Mouse (Mus musculus) hindbrain, embryonic 11.5 days (tissue): Measurements from ENCODE around the gene Avpi1. TPM values are rescaled to one million over a fixed set of nuclear protein-coding genes. Genes with fewer than 3 reads are reported as not detected.

Source experiments
- ATAC-seq: fragments of 200-750 bp; cut with Nextera tagmentation; 2 replicates; pipeline ENCODE4 v1.8.0; 2017; ENCODE audit warnings: mild to moderate bottlenecking, moderate TSS enrichment, moderate library complexity; ENCODE audit not compliant: low FRiP score
- DNase-seq: peaks from one replicate; pipeline ENCODE4 v3.0.0-alpha.2; 2015; ENCODE audit warnings: low spot score
- H3K27ac ChIP-seq: fragments of 300-500 bp; sonication (generic); 2 replicates; pipeline ENCODE4 v1.5.1; 2014; ENCODE audit warnings: mild to moderate bottlenecking, low read depth, low read length
- H3K27me3 ChIP-seq: fragments of 300-500 bp; sonication (generic); 2 replicates; pipeline ENCODE4 v1.6.1; 2014; ENCODE audit warnings: mild to moderate bottlenecking, low read length, moderate library complexity, mixed read lengths; ENCODE audit not compliant: control insufficient read depth, insufficient read depth
- H3K36me3 ChIP-seq: fragments of 300-500 bp; sonication (generic); 2 replicates; pipeline ENCODE4 v1.6.1; 2014; ENCODE audit warnings: mild to moderate bottlenecking, low read length, moderate library complexity, mixed read lengths; ENCODE audit not compliant: control insufficient read depth, insufficient read depth
- H3K4me1 ChIP-seq: fragments of 300-500 bp; sonication (generic); replicated peaks from 2 replicates; pipeline ENCODE4 v1.6.1; 2014; ENCODE audit warnings: low read length, mixed read lengths; ENCODE audit not compliant: control insufficient read depth, insufficient read depth
- H3K4me2 ChIP-seq: fragments of 300-500 bp; sonication (generic); replicated peaks from 2 replicates; pipeline ENCODE4 v1.6.1; 2014; ENCODE audit warnings: mild to moderate bottlenecking, low read depth, low read length
- H3K4me3 ChIP-seq: fragments of 300-500 bp; sonication (generic); 2 replicates; pipeline ENCODE4 v1.5.1; 2014; ENCODE audit warnings: low read depth, low read length
- H3K9ac ChIP-seq: fragments of 300-500 bp; sonication (generic); 2 replicates; pipeline ENCODE4 v1.6.1; 2014; ENCODE audit warnings: low read depth, low read length
- H3K9me3 ChIP-seq: fragments of 300-500 bp; sonication (generic); 2 replicates; pipeline ENCODE4 v1.6.1; 2016; ENCODE audit warnings: low read length; ENCODE audit not compliant: control insufficient read depth
- WGBS: fragments of 180-500 bp; shearing (Covaris S2); extraction: QIAGEN DNeasy Blood & Tissue Kit; methylation state at CpG from one replicate; pipeline ENCODE4 v1.1.7; 2014; 5-methylcytosine and 5-hydroxymethylcytosine counted together
- polyA plus RNA-seq: library from polyadenylated mRNA; unstranded; fragments of >200 nt; fragmentation: Nextera tagmentation; extraction: Ambion mirVana; gene quantifications from 2 replicates; pipeline ENCODE4 v1.2.1, GENCODE M21; 2014

Avpi1 gene
- polyA plus RNA-seq, 1 experiment from 2014 or later: 14.1 TPM

DNA sequence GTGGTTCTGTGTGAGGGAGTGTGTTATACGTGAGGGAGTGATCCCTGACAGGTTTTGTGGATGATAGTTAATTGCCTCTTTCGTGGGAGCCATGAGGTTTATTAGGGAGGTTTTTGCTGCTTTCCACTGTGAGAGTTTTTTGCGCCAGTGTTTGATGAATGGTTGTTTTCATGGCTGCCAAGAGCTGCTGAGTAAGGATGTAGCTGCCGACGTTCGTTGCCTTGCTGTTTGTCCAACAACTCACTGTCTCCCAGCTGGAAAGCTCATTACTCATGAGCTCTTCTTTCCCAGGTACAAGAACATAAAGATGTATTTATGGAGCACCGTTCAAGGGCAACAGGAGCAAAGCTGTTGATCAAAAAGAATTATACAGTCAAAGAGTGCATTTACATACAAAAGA lies 35.3 kb upstream of the Avpi1 start:
- Histone ChIP-seq H3K27ac (no peak overlapping the region), H3K36me3 (no peaks in the 10 kb centered on the region), H3K4me2 (no peak overlapping the region), H3K9me3 (no peaks in the 10 kb centered on the region), H3K4me1 (no peaks in the 10 kb centered on the region; the same call in 1 of the 2 replicates), H3K4me3 (no peak overlapping the region), H3K9ac (no peak overlapping the region), H3K27me3 (0 out of 2 replicates have a peak, but pooled peaks cover 5% of the 10 kb centered on the region)
- WGBS: 46% methylated on average over 7 of the region's 7 CpGs
- DNase-seq (no peak), ATAC-seq (no peak)

DNA sequence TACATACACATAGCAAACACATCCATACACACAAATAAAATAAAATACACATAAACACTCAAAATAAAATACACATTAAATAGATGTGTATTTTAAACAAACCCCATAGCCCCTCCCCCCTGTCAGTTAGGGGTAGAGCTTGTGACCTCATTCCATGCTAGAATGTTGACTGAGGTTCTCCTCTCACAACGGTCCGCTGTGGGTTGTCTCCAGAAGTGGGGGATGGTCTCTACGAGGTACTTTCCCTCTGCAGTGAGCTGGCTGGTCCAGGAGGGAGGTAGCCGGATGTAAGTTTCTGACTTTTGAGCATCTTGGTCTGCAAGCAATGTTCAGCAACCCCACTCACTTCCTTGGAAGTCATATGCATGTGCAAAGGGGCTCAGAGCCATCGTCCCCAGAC lies 34.9 kb upstream of the Avpi1 start, which contains the start of gene Zfyve27:
Zfyve27 (plus strand) TSS at position 188 of the 400 bp plus-strand sequence.
- Histone ChIP-seq H3K4me2 (no peak within 1 kb of the TSS), H3K9ac (no peak within 1 kb of the TSS), H3K9me3 (no peaks in the 10 kb centered on the region), H3K4me1 (no peaks in the 10 kb centered on the region; the same call in 1 of the 2 replicates), H3K27me3 (0 out of 2 replicates have a peak, but pooled peaks cover under 1% of the 10 kb centered on the region), H3K36me3 (no peaks in the 10 kb centered on the region), H3K4me3 (no peak within 1 kb of the TSS), H3K27ac (no peak within 1 kb of the TSS)
- WGBS: 71% methylated on average over 5 of the region's 5 CpGs
- DNase-seq (no peak), ATAC-seq (no peak)

- H3K36me3 ChIP-seq: no peaks in the 10 kb centered on the region
- 50% methylated on average over 13 of the region's 13 CpGs for WGBS
- no peak; the same call in 1 of the 2 replicates for ATAC-seq
- H3K27ac ChIP-seq: peak overlapping the region; percentile 43; the same call in 1 of the 2 replicates
- no peaks in the 10 kb centered on the region for H3K27me3 ChIP-seq
- peak; percentile 14 for DNase-seq
- H3K4me2 ChIP-seq: no peak overlapping the region
- H3K9ac ChIP-seq: no peak overlapping the region
- no peaks in the 10 kb centered on the region for H3K4me1 ChIP-seq
- no peaks in the 10 kb centered on the region for H3K9me3 ChIP-seq
- H3K4me3 ChIP-seq: no peak overlapping the region
Measured at GRCm38 (mm10) chr19:42158246-42159017, 29.6 kb upstream of the Avpi1 start.

DNA sequence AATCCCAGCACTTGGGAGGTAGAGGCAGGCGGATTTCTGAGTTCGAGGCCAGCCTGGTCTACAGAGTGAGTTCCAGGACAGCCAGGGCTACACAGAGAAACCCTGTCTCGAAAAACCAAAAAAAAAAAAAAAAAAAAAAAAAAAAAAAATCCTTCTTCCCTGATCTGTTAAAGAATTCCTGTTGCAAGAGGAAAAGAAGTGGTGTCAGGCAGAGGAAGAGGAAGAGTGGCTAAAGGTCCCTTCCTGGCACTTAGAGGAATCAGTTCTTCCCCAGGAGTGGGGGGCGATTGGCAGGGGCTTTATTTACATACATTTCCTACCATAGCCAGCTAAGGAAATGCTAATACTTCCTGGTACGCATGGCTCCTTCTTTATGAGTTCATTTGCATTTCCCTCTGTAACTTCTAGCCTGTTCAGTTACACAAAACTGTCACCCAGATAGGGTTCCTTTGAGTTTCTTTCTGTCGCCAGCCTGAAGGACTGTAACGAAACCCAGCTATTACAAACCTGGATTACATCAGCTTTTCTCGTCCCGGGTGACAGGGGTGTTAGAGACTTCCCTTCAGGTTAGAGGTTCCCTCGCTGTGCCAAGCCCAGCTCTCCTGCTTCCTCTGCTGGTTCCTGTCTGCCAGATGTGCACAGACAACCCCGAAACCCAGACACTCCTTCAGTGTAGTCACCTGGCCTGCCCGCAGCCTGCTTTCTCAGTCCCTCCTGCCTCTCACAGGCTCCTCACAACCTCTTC lies 28.8 kb upstream of the Avpi1 start:
- WGBS: 70% methylated on average over 11 of the region's 12 CpGs
- ATAC-seq: no peak
- Histone ChIP-seq H3K9me3 (no peaks in the 10 kb centered on the region), H3K4me2 (no peak overlapping the region), H3K36me3 (no peaks in the 10 kb centered on the region), H3K4me3 (no peak overlapping the region), H3K27me3 (no peaks in the 10 kb centered on the region), H3K9ac (no peak overlapping the region), H3K27ac (peak overlapping the region; percentile 43; the same call in 1 of the 2 replicates), H3K4me1 (no peaks in the 10 kb centered on the region)
- DNase-seq: no peak

GRCm38 (mm10) chr19:42151990-42152389 lies 23.1 kb upstream of the Avpi1 start:
- peak; percentile 32; the same call in 1 of the 2 replicates for ATAC-seq

GRCm38 (mm10) chr19:42148569-42148860 lies 19.7 kb upstream of the Avpi1 start:
- ATAC-seq (no peak; the same call in 1 of the 2 replicates), DNase-seq (no peak)
- WGBS: 19% methylated on average over 7 of the region's 7 CpGs
- Histone ChIP-seq H3K9ac (peak overlapping the region; percentile 73), H3K4me1 (peaks cover 3% of the 10 kb centered on the region; the same call in 1 of the 2 replicates), H3K36me3 (no peaks in the 10 kb centered on the region), H3K4me3 (peak overlapping the region; percentile 55), H3K4me2 (peak overlapping the region; percentile 81), H3K27me3 (peaks cover 13% of the 10 kb centered on the region), H3K9me3 (no peaks in the 10 kb centered on the region), H3K27ac (no peak overlapping the region)

More at GRCm38 (mm10) chr19:42151990-42152389, 23.1 kb upstream of the Avpi1 start:
- peaks cover 8% of the 10 kb centered on the region for H3K27me3 ChIP-seq
- 4% methylated on average over 6 of the region's 6 CpGs for WGBS
- no peak overlapping the region for H3K27ac ChIP-seq
- peaks cover 3% of the 10 kb centered on the region; the same call in 1 of the 2 replicates for H3K4me1 ChIP-seq
- H3K4me3 ChIP-seq: no peak overlapping the region
- H3K4me2 ChIP-seq: no peak overlapping the region
- no peaks in the 10 kb centered on the region for H3K9me3 ChIP-seq
- no peak overlapping the region for H3K9ac ChIP-seq
- DNase-seq: peak; percentile 92
- H3K36me3 ChIP-seq: no peaks in the 10 kb centered on the region

- DNase-seq (peak; percentile 70), ATAC-seq (peak; percentile 41)
- H3K4me2 ChIP-seq: peak overlapping the region; percentile 81
- peak overlapping the region; percentile 39; the same call in 1 of the 2 replicates for H3K27ac ChIP-seq
- H3K9me3 ChIP-seq: no peaks in the 10 kb centered on the region
- peak overlapping the region; percentile 73 for H3K9ac ChIP-seq
- under 1% methylated on average over 60 of the region's 63 CpGs for WGBS
- H3K27me3 ChIP-seq: peaks cover 13% of the 10 kb centered on the region
- H3K4me1 ChIP-seq: peaks cover 3% of the 10 kb centered on the region; the same call in 1 of the 2 replicates
- H3K4me3 ChIP-seq: peak overlapping the region; percentile 55
- no peaks in the 10 kb centered on the region for H3K36me3 ChIP-seq
Measured at GRCm38 (mm10) chr19:42147769-42148568, 19.1 kb upstream of the Avpi1 start.

DNA sequence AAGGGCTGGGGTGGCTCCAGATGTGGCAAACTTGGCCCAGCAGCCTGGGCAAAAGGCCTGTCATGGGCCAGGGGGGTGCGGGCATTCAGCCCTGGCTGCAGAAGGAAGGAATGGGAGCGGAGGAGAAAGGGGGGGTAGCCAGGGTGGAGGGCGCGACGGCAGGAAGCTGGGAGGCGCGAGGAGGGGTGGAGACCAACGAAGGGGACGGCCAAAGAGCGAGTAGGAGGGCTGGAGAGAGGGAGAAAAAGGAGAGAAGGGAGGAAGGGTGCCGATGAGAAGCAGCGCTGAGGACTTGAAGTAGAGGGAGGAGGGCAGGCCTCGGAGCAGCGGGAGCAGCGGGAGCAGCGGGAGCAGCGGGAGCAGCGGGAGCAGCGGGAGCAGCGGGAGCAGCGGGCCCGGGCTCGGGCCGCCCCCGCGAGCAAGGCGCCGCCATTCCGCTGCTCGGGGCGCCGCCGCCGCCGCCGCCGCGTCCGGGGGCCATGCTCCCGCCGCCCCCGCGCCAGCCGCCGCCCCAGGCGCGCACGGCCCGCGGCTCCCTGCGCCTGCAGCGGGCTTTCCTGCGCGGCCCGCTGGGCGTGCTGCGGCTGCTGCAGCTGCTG lies 18.4 kb upstream of the Avpi1 start, which contains the start of gene Marveld1:
Marveld1 (plus strand) TSS at position 231 of the 599 bp plus-strand sequence.
- 1% methylated on average over 32 of the region's 57 CpGs for WGBS
- peak within 1 kb of the TSS; percentile 39; the same call in 1 of the 2 replicates for H3K27ac ChIP-seq
- peak; percentile 25 for ATAC-seq
- peak within 1 kb of the TSS; percentile 73 for H3K9ac ChIP-seq
- peak; percentile 59 for DNase-seq
- H3K4me3 ChIP-seq: peak within 1 kb of the TSS; percentile 55
- H3K4me2 ChIP-seq: peak within 1 kb of the TSS; percentile 81
- H3K36me3 ChIP-seq: no peaks in the 10 kb centered on the region
- no peaks in the 10 kb centered on the region for H3K9me3 ChIP-seq
- peaks cover 13% of the 10 kb centered on the region for H3K27me3 ChIP-seq
- peaks cover 3% of the 10 kb centered on the region; the same call in 1 of the 2 replicates for H3K4me1 ChIP-seq
